ENCODE assay signal across 23 mouse cellular contexts in genomic region chr10:53385438-53385837, GRCm38 (mm10). TPM values are rescaled to one million over a fixed set of nuclear protein-coding genes. Genes with fewer than 3 reads are reported as not detected.
DNase-seq lines count a peak whose midpoint lies in the region; ATAC-seq and TF ChIP-seq lines count a peak whose summit lies in the region.
"Had no signal": no experiment of that assay in that cellular context is flagged by ENCODE, and none has a peak within 500 bp of the region (broad histone marks: within the 10 kb centered on the region; RNA-seq: fewer than 3 reads in every experiment).

No protein-coding gene starts in this region.

- no peaks in the 10 kb centered on the region for H3K4me1 ChIP-seq in hindbrain, embryonic 13.5 days (replicated peaks)
- H3K4me1 ChIP-seq: embryonic facial prominence, embryonic 15.5 days; forebrain, embryonic 10.5 days; heart, embryonic 10.5 days; intestine, embryonic 15.5 days had no signal

- H3K9ac ChIP-seq in hindbrain, embryonic 13.5 days = no peak overlapping the region
- H3K9ac ChIP-seq: embryonic facial prominence, embryonic 15.5 days; hindbrain, embryonic 14.5 days; intestine, embryonic 15.5 days had no signal

- H3K4me3 ChIP-seq in gastrocnemius, adult 2 months = no peak overlapping the region
- H3K4me3 ChIP-seq in hindbrain, embryonic 13.5 days = no peak overlapping the region
- H3K4me3 ChIP-seq: embryonic facial prominence, embryonic 15.5 days; erythroblast, embryonic 14.5 days; forebrain, embryonic 10.5 days; heart, embryonic 10.5 days; intestine, embryonic 15.5 days had no signal

- TF ChIP-seq CTCF in gastrocnemius, adult 2 months (IDR thresholded peaks at IDR 0.05) = no peak

- H3K27ac ChIP-seq in gastrocnemius, adult 2 months = peak overlapping the region; percentile 89
- H3K27ac ChIP-seq in hindbrain, embryonic 13.5 days = no peak overlapping the region
- H3K27ac ChIP-seq: embryonic facial prominence, embryonic 15.5 days; forebrain, embryonic 10.5 days; heart, embryonic 10.5 days; hindbrain, embryonic 14.5 days; intestine, embryonic 15.5 days had no signal

- DNase-seq in gastrocnemius, adult 2 months = no peak
- no peak for DNase-seq in gastrocnemius, adult 8-10 months (ENCODE audit: low spot score in 2 of 2)
- peak; percentile 17 for DNase-seq in 416B (ENCODE audit: low read depth)
- no peak for DNase-seq in testis, postnatal 14 days (ENCODE audit: low spot score)
- DNase-seq: adrenal gland, adult 2 months; adrenal gland, postnatal 25 days; cerebellum, adult 2 months; cerebellum, postnatal 10 days; embryo, embryonic 11 days; gastrocnemius, postnatal 14 days; heart, postnatal 10 days; heart, postnatal 4 days had no signal

- no peak overlapping the region for H3K4me2 ChIP-seq in hindbrain, embryonic 13.5 days
- H3K4me2 ChIP-seq: embryonic facial prominence, embryonic 15.5 days; hindbrain, embryonic 14.5 days; intestine, embryonic 15.5 days had no signal

- 74% methylated on average over 5 of the region's 5 CpGs for WGBS in hindbrain, embryonic 13.5 days

- no peaks in the 10 kb centered on the region for H3K9me3 ChIP-seq in hindbrain, embryonic 13.5 days
- H3K9me3 ChIP-seq: embryonic facial prominence, embryonic 15.5 days; forebrain, embryonic 10.5 days; heart, embryonic 10.5 days; intestine, embryonic 15.5 days had no signal

- peak; percentile 65 for ATAC-seq in granulocyte monocyte progenitor cell, adult 5-6 weeks (replicated peaks; ENCODE audit: poor library complexity, severe bottlenecking)
- ATAC-seq in monocyte, adult 5-6 weeks (replicated peaks; ENCODE audit: insufficient number of reproducible peaks, low FRiP score, low TSS enrichment, poor library complexity, severe bottlenecking) = peak; percentile 53; the same call in 1 of the 2 replicates
- ATAC-seq in hindbrain, embryonic 13.5 days (ENCODE audit: low FRiP score) = no peak
- ATAC-seq: forebrain, embryonic 14.5 days; intestine, embryonic 15.5 days; Patski had no signal

- H3K27me3 ChIP-seq in hindbrain, embryonic 13.5 days = no peaks in the 10 kb centered on the region
- H3K27me3 ChIP-seq: embryonic facial prominence, embryonic 15.5 days; intestine, embryonic 15.5 days; Patski had no signal

- intact Hi-C loops in gastrocnemius, adult 2 months (cut with DNase I) = no loop called here

- no peaks in the 10 kb centered on the region for H3K36me3 ChIP-seq in hindbrain, embryonic 13.5 days
- H3K36me3 ChIP-seq: embryonic facial prominence, embryonic 15.5 days; forebrain, embryonic 10.5 days; heart, embryonic 10.5 days; intestine, embryonic 15.5 days had no signal

RNA-seq across cellular contexts. Expression of gene Cep85l, which starts 5.7 kb away (rescaled TPM):
- total RNA-seq in gastrocnemius, adult 2 months (2021) = 10 to 100 TPM; 45.6 to 62.4 TPM
- total RNA-seq in gastrocnemius, adult 8-10 months (2022) = 10 to 100 TPM; 28.5 to 98.7 (median 37.1) TPM
- total RNA-seq in granulocyte monocyte progenitor cell, adult 5-6 weeks (2014; fragmentation: Nextera tagmentation) = 34.6 and 35.7 TPM in 2 replicates
- total RNA-seq in granulocyte monocyte progenitor cell, adult 5-6 weeks (2017) = 39.8 and 44.6 TPM in 2 replicates
- 27.4 to 28.7 TPM (median 28.1 TPM) in 3 replicates for total RNA-seq in monocyte, adult 5-6 weeks (2017)
- 5.7 TPM in 2 replicates for polyA plus RNA-seq in hindbrain, embryonic 13.5 days (2015; fragmentation: Nextera tagmentation; extraction: Ambion mirVana)

RNA-seq across cellular contexts. Expression of gene Pln, which starts 48.0 kb away (rescaled TPM):
- 10 to 100 TPM in 1 of 2 experiments, 1 to 10 TPM in 1; 7.6 to 25.9 TPM for total RNA-seq in gastrocnemius, adult 2 months (2021)
- total RNA-seq in gastrocnemius, adult 8-10 months (2022) = 10 to 100 TPM; 22.5 to 48.8 (median 36.7) TPM
- not detected in 2 replicates for total RNA-seq in granulocyte monocyte progenitor cell, adult 5-6 weeks (2014; fragmentation: Nextera tagmentation)
- 0.98 TPM in 1 of 2 replicates, not detected in the other for total RNA-seq in granulocyte monocyte progenitor cell, adult 5-6 weeks (2017)
- 0.53 TPM in 1 of 3 replicates, not detected in the others for total RNA-seq in monocyte, adult 5-6 weeks (2017)
- polyA plus RNA-seq in hindbrain, embryonic 13.5 days (2015; fragmentation: Nextera tagmentation; extraction: Ambion mirVana) = 1.5 and 1.8 TPM in 2 replicates
- polyA plus RNA-seq: erythroblast, embryonic 14.5 days had no signal
